Mouse (Mus musculus) megakaryocyte-erythroid progenitor cell, adult 5-6 weeks (primary cell): Measurements from ENCODE around the gene Mark2. TPM values are rescaled to one million over a fixed set of nuclear protein-coding genes. Genes with fewer than 3 reads are reported as not detected.
A peak's percentile ranks its signal among the peaks of the same experiment; 100 is the strongest.

ENCODE experiments used
- ATAC-seq: replicated peaks from 2 replicates; pipeline ENCODE4 v1.8.0; 2016; ENCODE audit warnings: mild to moderate bottlenecking, inconsistent platforms; ENCODE audit not compliant: severe bottlenecking, poor library complexity, low FRiP score, low TSS enrichment
- total RNA-seq, 2 experiments: library from RNA; stranded (forward) in 1 of 2; stranded (reverse) in 1 of 2; fragments of 200-1000, 215-1000 nt in 1 of 2; fragments of >200 nt in 1 of 2; fragmentation: Nextera tagmentation in 1 of 2; gene quantifications; 2 replicates each; pipeline ENCODE4 v1.2.3; 2014 to 2017

The Mark2 gene
- total RNA-seq, 2 experiments from 2014 or later = 28.7 to 57.1 TPM

DNA sequence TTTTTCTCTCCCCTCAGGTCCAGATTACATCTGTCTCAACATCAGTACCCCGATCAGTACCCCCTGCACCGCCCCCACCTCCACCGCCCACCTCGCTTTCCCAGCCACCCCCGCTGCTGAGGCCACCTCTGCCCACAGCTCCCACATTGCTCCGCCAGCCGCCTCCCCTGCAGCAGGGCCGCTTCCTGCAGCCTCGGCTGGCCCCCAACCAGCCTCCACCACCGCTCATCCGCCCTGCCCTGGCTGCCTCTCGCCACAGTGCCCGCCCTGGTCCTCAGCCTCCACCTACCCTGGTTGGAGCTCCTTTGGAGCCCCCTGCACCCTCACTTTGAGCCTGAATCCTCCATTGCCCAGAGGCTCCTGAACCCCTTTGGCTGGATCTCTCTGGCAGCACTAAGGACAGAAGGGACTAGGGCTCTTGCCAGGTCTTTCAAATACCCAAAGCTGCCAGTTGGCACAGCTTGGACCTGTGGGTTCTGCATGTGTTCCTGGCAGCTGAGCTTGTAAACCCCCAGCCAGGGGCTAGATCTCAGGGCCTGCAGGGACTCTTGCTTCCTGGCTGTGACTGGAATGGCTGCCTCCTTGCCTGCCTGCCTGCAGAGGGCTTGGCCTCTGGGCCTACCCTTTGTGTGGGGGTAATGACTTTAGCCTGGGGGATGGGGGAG, 67.2 kb downstream of the Mark2 start:
- ATAC-seq = no peak

DNA sequence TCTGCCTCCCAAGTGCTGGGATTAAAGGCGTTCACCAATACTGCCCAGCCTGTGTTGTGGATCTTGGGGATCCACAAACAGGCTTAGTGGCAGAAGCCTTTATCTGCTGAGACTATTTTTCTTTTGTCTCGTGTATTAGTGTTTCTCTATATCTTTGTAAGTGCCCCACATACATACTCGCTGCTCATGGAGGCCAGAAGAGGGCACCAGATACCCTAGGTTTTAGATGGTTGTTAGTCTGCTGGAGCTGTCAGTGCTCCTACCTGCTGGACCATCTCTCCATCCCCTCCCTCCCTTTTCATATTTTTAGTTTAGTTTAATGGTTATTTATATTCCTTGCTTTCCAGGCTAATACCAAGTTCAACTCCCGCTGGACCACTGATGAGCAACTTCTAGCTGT, 68.2 kb downstream of the Mark2 start:
- no peak for ATAC-seq

DNA sequence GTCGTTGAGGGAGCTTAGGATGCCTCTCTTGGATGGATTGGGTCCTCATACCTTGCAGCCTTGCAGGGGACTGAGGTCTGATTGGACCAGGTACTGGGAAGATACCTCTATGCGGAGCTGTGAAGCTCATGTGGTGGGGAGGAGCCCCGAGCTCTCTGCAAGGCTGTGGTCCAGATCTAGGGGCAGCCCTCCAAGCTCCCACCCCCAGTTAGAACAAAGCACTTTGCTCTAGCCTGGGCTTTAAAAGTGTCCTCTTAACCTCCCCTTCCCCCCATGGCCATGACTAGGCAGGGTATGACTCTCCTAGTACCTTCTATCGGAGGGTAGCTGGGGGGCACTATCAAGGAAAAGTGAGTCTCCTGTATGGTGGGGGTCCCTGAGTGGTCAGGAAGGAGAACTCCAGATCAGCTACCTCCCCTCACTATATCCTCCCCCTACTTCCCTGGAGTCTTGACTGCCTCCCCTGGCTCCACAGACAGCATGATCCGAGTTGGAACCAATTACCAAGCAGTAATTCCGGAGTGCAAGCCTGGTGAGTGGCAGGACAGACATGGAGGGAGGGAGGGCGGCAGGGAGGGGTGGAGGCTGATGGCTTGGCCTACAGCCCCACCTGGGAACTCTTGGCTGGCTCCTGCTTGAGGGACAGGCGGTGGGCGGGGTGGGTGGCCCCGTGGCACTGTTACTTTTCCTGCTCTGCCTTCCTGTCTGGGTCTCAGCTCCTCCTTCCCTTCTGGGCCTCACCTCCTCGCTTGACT, 72.2 kb downstream of the Mark2 start:
- ATAC-seq = no peak

DNA sequence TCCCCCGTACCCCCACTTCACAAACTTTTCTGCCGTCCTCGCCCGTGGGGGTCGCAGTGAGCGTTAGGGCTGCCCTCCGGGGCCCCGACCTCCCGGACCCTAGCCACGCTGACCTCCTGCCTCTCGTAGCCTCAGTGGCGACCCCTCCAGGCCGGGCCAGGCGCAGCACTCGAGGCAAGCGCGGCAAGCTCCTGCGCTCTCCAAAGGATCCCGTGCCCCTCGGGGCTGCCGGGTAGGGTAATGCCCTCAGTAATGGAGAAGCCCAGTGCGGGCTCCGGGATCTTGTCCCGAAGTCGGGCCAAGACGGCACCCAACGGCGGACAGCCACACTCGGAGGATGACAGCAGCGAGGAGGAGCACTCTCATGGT, 73.0 kb downstream of the Mark2 start:
- peak; percentile 44 for ATAC-seq

DNA sequence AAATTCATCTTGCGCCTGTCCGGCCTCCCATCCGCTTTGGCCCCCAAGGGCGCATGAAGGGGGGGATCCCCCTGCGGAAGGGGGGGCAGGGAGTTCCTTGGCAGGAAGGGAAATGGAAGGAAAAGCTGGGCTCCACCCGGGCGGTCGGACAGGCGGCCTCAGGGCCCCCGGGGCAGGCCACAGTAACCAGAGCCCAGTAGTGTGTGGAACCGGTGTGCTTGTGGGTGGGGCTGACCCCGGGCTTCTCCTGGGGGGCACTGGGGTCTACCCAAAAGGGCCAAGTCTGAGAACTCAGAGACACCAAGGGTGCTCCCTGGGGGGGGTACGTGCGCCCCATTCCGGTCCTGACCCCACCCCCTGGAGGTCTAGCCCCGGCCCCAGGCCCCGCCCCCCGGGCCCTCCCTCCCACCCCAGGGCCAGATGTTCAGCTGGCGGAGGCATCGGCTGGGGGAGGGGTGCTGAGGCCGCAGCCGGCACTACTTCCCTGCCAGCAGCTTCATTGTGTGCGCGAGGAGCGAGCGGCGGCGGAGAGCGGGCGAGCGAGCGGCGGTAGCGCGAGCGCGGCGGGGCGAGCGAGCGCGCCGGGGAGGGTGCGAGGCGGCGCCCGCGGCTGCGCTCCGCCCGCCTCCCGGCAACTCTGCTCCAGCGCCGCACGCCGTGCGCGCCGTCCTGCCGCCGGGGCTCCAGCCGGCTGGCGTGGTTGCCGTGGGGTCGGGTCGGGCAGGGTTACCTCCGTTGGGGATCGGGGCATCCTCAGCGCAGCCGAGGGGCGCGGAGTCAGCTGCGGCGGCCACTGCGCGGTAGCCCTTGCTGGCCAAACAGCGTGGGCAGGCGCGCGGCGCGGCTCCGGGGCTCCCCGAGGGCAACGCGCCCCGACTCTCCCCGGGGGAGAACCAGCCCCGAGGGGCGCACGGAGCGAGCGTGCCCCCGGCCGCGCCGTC, 73.6 kb downstream of the Mark2 start:
- no peak for ATAC-seq

DNA sequence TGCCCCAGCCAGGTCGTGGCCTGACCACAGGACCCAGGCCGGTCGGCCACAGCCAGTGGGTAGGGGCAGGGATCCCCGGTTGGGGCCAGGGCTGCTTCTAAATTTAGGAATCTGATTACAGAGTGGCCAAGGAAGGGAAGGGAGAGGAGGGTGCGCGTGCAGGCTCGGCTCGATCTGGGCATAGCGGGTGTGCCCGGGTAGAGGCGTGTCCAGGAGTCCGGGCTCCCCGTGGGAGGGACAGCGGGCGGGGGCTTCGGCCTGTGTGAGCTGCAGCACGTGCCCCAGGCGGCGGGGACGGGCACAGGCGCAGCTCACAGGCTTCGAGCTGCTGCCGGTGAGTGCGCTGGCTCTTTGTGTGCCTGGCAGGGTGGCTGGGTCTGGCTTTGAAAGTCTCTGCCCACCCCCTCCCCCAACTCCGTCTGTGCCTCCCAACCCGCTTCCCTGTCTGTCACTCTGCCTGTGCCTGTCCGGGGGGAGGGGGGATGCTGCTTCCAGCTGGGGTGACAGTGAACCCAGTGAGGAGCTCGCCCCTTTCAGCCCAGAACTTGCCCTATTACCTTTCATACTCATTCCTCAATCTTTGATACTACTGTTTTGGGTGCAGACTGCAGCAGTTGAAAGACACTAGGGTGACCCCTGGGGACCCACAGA, 74.4 kb downstream of the Mark2 start, which contains the start of gene Rcor2:
Gene Rcor2, plus strand, starts transcription at position 235 of the 651 bp plus-strand sequence.
- peak; percentile 23 for ATAC-seq

DNA sequence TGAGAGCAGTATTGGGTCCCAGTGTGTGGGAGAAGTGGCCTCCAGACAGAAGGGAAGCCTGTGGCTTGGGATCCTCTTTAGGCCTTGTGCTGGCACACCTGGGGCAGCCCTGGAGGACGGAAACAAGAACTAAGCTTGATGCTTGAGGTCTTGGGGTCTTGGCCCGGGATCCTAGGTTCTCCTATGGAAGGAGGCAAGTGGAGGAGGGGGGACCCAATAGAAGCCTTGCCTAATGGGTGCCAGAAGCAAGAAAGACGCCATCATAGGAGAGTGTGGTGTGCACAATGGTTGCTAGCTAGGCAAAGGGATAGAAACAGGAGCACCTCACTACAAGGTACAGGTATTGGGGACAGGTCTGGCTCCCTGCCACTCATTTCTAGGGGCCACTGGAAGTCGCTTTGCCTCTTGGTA, 75.2 kb downstream of the Mark2 start:
- no peak for ATAC-seq

DNA sequence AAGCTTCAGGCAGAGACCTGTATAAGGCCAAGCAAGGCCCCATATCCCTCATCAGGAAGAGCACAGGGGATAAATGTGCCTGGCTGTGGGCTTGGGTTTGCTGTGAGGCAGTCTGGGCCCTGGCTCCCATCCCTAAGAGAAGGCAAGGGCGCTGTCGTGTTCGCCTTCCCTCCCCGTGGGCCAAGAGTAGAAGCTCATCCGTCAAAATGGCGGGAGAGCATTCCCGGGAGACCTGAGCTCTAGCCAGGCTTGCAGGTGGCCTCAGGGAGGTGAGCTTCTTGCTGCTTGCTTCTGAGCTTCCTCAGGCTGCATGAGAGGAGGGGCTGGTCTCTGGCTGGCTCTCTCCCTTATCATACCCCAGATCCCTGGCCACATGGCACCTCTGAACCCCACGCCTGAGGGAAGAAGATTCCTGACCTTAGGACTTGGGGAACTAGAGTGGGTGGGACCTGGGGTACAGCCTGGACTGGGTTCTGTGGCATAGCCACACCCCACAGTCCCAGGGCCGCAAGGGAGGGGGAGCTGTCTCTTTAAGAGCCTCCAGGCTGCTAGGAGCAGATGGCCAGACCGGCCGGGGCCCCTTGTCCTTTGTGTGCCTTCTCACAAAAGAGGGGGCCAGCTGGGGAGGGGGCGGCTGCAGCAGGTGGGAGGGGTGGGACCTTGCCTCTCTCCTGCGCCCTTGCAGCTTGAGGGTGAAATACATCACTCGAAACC, 76.0 kb downstream of the Mark2 start:
- no peak for ATAC-seq

DNA sequence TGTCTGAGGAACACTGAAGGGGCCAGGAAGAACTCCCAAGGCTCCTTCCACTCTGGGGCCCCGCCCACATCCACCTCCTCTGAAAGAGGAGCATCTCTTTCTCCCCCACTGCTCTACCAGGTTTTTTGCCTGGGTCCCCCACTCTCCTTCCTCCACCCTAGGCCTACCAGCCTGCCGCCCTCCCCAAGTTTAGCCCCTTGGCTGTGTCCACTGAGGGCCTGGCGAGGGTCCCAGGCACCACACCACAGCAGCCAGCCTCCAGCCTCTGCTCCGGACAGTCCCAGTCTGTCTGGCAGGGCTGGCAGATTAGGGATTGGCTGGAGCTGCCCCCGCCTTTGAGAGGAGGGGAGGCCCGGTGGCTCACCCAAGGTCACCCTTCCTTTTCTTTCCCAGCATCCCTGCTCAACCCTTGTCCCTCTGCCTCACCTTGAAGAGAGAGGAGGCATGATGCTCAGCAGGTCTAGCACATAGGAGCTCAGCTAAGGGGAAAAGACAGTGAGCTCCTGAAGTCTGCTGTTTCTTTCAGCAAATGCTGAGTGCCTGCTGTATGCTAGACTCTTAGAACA, 76.8 kb downstream of the Mark2 start:
- no peak for ATAC-seq

DNA sequence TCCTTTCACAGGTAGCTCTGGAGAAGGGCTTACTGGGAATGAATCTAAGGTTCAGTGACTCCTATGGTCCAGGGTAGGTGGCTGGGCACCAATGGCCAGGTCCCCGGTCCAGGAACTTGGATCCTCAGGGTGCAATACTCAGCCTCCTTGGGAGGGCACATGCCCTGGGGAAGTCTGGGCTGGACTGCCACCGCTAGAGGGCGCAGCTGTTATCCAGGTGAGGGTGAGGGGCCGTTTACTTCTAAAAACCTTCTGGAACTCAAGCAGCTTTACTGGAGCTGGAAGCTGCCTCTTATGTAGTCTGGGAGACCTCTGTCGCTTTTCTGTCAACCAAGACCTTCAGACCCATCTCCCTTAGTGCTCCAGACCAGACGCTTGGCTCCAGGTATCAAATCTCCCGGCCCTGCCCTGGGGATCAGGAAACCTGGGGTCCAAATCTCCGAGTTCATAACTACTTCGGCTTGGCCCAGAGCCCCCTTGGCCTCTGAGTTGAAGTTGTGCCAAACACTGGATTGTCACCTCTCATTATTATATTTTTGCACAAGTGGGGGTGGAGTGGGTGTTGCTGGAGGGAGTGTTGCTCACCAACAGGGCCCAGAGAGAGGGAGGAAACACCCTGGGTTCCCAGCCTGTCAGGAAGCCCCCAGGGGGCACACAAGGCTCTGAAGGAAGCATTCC, 77.4 kb downstream of the Mark2 start:
- ATAC-seq = 0 out of 2 replicates have a peak, but pooled peaks have one; percentile 41

DNA sequence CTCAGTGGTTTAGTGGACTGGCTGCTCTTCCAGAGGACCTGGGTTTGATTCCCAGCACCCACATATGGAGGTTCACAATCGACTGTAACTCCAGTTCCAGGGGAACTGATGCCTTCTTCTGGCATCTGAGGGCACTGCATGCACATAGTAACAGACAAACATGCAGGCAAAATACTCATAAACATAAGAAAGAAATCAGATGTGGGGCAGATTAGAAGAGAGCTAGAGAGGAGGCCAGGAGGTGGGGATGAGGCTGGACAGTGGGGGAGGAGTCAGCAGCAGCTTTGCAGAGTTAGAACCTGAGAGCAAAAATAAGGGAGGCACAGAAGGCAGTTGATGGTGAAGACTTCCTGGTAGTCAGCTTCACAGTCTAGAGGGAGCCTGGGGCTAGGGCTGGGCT, 79.1 kb downstream of the Mark2 start:
- no peak for ATAC-seq

DNA sequence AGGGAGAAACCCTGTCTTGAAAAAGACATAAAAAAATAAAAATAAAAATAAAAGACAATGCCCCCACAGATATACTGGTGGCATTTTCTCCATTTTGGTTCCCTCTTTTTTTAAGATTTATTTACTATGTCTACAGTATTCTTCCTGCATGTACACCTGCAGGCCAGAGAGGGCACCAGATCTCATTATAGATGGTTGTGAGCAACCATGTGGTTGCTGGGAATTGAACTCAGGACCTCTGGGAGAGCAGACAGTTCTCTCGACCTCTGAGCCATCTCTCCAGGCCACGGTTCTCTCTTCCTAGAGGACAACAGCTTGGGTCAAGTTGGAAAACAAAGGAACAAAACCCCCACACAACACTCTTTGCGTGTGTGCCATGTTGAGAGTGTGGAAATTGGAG, 79.7 kb downstream of the Mark2 start:
- ATAC-seq = no peak

DNA sequence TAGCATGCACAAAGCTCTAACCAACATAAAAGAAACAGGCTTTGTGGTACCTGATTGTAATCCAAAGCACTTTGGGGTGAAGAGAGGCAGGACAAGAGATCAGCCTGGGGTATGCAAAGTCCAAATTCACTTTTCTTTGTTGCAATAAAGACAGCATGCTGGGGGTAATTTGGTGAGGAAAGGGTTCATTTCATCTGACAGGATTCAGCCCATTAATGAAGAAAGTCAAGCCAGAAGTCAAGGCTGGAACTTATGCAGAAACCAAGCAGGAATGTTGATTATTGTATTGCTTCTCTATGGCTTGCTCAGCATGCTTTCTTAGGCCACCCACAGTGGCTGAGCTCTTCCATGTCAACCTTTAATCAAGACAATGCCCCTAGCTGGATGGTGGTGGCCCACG, 80.2 kb downstream of the Mark2 start:
- no peak for ATAC-seq

DNA sequence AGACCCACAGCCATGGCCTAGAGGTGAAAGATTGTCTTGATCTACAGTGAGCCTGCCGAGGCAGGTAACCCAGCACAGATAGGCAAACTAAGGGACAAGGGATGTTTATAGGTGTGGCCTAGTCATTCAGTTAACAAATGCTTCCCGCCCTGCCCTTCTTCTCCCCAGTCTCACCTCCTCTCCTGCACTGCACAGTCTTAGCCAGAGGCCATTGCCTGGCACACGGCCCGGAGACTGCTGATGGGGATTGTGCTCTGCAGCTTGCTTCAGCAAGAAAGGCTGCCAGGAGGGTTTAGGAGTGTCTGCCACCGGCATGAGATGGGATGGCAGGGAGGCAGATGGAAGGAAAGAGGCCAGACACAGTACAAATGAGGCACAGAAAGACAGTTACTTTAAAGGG, 83.8 kb downstream of the Mark2 start:
- no peak for ATAC-seq

DNA sequence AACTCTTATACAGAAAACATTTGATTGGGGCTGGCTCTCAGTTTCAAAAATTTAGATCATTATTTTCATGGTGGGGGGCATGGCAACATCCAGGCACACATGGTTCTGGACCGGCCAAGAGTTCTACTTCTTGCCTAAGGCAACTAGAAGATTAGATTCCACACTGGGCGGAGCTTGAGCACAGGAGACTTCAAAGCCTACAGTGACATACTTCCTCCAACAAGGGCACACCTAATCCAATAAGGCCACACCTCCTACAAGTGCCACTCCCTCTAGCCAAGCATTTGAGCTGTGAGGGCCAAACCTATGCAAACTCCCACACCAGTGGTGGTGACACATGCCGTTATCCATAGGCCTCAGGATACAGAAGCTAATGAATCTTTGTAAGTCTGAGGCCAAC, 95.6 kb downstream of the Mark2 start:
- ATAC-seq = peak; percentile 61

DNA sequence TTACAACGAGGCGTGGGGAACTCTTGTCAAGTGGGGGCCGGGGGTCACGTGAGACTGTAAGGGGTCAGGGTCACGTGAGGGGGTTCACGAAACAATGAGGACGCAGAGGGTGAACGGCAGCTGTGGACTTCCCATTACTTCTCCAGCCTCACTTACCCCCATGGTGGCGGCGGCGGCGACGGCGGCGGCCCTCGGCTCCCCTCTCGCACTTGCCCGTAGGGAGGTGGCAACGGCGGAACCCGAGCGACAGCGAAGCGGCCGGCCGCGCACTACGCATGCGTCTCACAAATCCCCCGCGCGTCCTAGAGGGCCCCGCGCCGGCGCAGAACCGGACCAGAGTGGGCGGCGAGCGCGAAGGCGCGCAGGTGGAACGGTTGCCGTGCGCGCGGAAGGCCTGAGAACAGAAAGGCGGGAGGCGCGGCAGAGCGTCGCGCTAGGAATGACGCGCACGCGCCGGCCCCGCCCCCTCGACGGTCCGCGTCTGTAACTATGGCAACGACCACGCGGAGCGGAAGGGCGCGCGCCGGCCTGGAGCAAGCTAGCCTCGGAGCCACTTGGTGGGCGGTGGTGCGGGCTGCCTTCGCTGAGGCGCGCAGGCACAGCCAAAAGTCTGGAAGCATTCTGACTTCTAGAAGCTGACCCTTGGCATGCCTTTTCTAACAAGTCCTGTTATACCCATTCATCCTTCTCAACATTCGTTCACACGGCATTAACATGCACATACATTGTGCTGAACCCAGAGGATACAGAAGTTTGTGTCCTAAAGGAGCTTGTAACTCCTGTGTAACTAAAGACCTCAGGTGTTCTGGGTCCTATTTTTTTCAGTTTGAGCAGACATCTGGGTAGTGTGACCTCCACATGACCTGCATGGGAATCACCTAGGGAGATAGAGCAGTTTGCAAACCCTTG, 100.6 kb downstream of the Mark2 start, which contains the start of gene Naa40:
Gene Naa40, minus strand, starts transcription at position 402 of the 909 bp plus-strand sequence.
- ATAC-seq = peak; percentile 82

DNA sequence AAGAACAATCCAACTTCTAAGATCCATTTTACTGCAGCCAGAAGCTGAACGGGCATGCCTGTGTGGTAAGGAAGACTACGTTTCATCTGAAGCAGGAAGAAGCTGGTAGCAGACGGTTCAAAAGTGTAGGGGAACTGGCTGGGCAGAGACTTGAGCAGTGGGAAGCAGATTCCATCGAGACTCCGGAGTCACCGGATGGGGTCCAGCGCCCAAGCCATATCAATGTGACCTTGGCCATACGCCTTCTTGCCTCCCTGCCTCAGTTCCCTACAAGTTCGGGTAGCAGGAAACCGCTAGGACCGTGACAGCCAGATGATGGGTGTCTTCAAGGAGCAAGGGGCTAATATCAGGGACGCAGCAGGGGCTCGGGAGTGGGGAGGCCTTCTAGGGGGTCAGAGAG, 101.4 kb downstream of the Mark2 start:
- ATAC-seq = no peak
